Mouse (Mus musculus) liver, embryonic 12.5 days (tissue): ENCODE results near the gene Ush2a. TPM values are rescaled to one million over a fixed set of nuclear protein-coding genes. Genes with fewer than 3 reads are reported as not detected.

Source experiments
- ATAC-seq: fragments of 200-750 bp; cut with Nextera tagmentation; 2 replicates; pipeline ENCODE4 v1.8.0; 2017; ENCODE audit warnings: moderate number of reproducible peaks, mild to moderate bottlenecking, moderate library complexity
- H3K27ac ChIP-seq: fragments of 300-500 bp; sonication (generic); 2 replicates; pipeline ENCODE4 v1.5.1; 2016; ENCODE audit warnings: mild to moderate bottlenecking
- H3K27me3 ChIP-seq: fragments of 300-500 bp; sonication (generic); replicated peaks from 2 replicates; pipeline ENCODE4 v1.6.1; 2016; ENCODE audit warnings: mild to moderate bottlenecking, moderate library complexity
- H3K36me3 ChIP-seq: fragments of 300-500 bp; sonication (generic); 2 replicates; pipeline ENCODE4 v1.6.1; 2016; ENCODE audit warnings: mild to moderate bottlenecking, moderate library complexity
- H3K4me1 ChIP-seq: fragments of 300-500 bp; sonication (generic); 2 replicates; pipeline ENCODE4 v1.6.1; 2016
- H3K4me2 ChIP-seq: fragments of 300-500 bp; sonication (generic); 2 replicates; pipeline ENCODE4 v1.6.1; 2016; ENCODE audit warnings: mild to moderate bottlenecking, moderate library complexity
- H3K4me3 ChIP-seq: fragments of 300-500 bp; sonication (generic); 2 replicates; pipeline ENCODE4 v1.5.1; 2016; ENCODE audit warnings: mild to moderate bottlenecking, moderate library complexity
- H3K9ac ChIP-seq: fragments of 300-500 bp; sonication (generic); 2 replicates; pipeline ENCODE4 v1.6.1; 2016; ENCODE audit warnings: mild to moderate bottlenecking, moderate library complexity
- H3K9me3 ChIP-seq: fragments of 300-500 bp; sonication (generic); replicated peaks from 2 replicates; pipeline ENCODE4 v1.6.1; 2016; ENCODE audit warnings: mild to moderate bottlenecking, moderate library complexity
- WGBS: fragments of 180-500 bp; shearing (Covaris S2); methylation state at CpG from one replicate; pipeline ENCODE4 v1.1.7; 2016; ENCODE audit not compliant: insufficient replicate concordance; 5-methylcytosine and 5-hydroxymethylcytosine counted together
- polyA plus RNA-seq: library from polyadenylated mRNA; unstranded; fragments of >200 nt; fragmentation: Nextera tagmentation; extraction: Ambion mirVana; gene quantifications from 2 replicates; pipeline ENCODE4 v1.2.1, GENCODE M21; 2016

The Ush2a gene
- polyA plus RNA-seq, 1 experiment from 2014 or later = 0.06 TPM

GRCm38 (mm10) chr1:188708176-188708575 is 446.4 kb downstream of the Ush2a start:
- WGBS = 66% methylated on average over 4 of the region's 4 CpGs
- Histone ChIP-seq H3K4me2 (no peak overlapping the region), H3K27me3 (no peaks in the 10 kb centered on the region), H3K9me3 (no peaks in the 10 kb centered on the region), H3K9ac (no peak overlapping the region), H3K36me3 (no peaks in the 10 kb centered on the region), H3K4me3 (no peak overlapping the region), H3K27ac (no peak overlapping the region), H3K4me1 (no peaks in the 10 kb centered on the region)
- ATAC-seq = no peak

- no peaks in the 10 kb centered on the region for H3K36me3 ChIP-seq
- H3K4me1 ChIP-seq = no peaks in the 10 kb centered on the region
- H3K9ac ChIP-seq = no peak overlapping the region
- no peaks in the 10 kb centered on the region for H3K9me3 ChIP-seq
- no peak for ATAC-seq
- no peak overlapping the region for H3K4me3 ChIP-seq
- H3K27ac ChIP-seq = no peak overlapping the region
- 78% methylated on average over 10 of the region's 10 CpGs for WGBS
- H3K4me2 ChIP-seq = no peak overlapping the region
- H3K27me3 ChIP-seq = no peaks in the 10 kb centered on the region
Measured at GRCm38 (mm10) chr1:188708694-188709093, 446.9 kb downstream of the Ush2a start.

- Histone ChIP-seq H3K36me3 (no peaks in the 10 kb centered on the region), H3K27me3 (no peaks in the 10 kb centered on the region), H3K9me3 (no peaks in the 10 kb centered on the region), H3K9ac (no peak overlapping the region), H3K4me3 (no peak overlapping the region), H3K4me2 (no peak overlapping the region), H3K4me1 (no peaks in the 10 kb centered on the region), H3K27ac (no peak overlapping the region)
- 76% methylated on average over 18 of the region's 18 CpGs for WGBS
- ATAC-seq = no peak
Measured at GRCm38 (mm10) chr1:188714131-188714530, 452.3 kb downstream of the Ush2a start.

- 77% methylated on average over 7 of the region's 7 CpGs for WGBS
- Histone ChIP-seq H3K36me3 (no peaks in the 10 kb centered on the region), H3K4me3 (no peak overlapping the region), H3K27me3 (no peaks in the 10 kb centered on the region), H3K9ac (no peak overlapping the region), H3K27ac (no peak overlapping the region), H3K9me3 (no peaks in the 10 kb centered on the region), H3K4me2 (no peak overlapping the region), H3K4me1 (no peaks in the 10 kb centered on the region)
- ATAC-seq = no peak
Measured at GRCm38 (mm10) chr1:188714941-188715340, 453.1 kb downstream of the Ush2a start.

GRCm38 (mm10) chr1:188716886-188717285 is 455.1 kb downstream of the Ush2a start:
- Histone ChIP-seq H3K9me3 (no peaks in the 10 kb centered on the region), H3K4me1 (no peaks in the 10 kb centered on the region), H3K4me2 (no peak overlapping the region), H3K27me3 (no peaks in the 10 kb centered on the region), H3K36me3 (no peaks in the 10 kb centered on the region), H3K4me3 (no peak overlapping the region), H3K27ac (no peak overlapping the region), H3K9ac (no peak overlapping the region)
- 62% methylated on average over 3 of the region's 3 CpGs for WGBS
- no peak for ATAC-seq

- Histone ChIP-seq H3K4me3 (no peak overlapping the region), H3K9me3 (no peaks in the 10 kb centered on the region), H3K4me1 (no peaks in the 10 kb centered on the region), H3K27me3 (no peaks in the 10 kb centered on the region), H3K27ac (no peak overlapping the region), H3K36me3 (no peaks in the 10 kb centered on the region), H3K9ac (no peak overlapping the region), H3K4me2 (no peak overlapping the region)
- no peak for ATAC-seq
- 62% methylated on average over 17 of the region's 17 CpGs for WGBS
Measured at GRCm38 (mm10) chr1:188725122-188725995, 463.5 kb downstream of the Ush2a start.

GRCm38 (mm10) chr1:188726937-188727336 is 465.1 kb downstream of the Ush2a start:
- Histone ChIP-seq H3K4me2 (no peak overlapping the region), H3K27ac (no peak overlapping the region), H3K36me3 (no peaks in the 10 kb centered on the region), H3K9ac (no peak overlapping the region), H3K4me3 (no peak overlapping the region), H3K9me3 (no peaks in the 10 kb centered on the region), H3K27me3 (no peaks in the 10 kb centered on the region), H3K4me1 (no peaks in the 10 kb centered on the region)
- no peak for ATAC-seq
- WGBS = 74% methylated on average over 6 of the region's 6 CpGs

- no peak overlapping the region for H3K27ac ChIP-seq
- no peaks in the 10 kb centered on the region for H3K4me1 ChIP-seq
- no peak for ATAC-seq
- H3K9ac ChIP-seq = no peak overlapping the region
- H3K4me3 ChIP-seq = no peak overlapping the region
- H3K36me3 ChIP-seq = no peaks in the 10 kb centered on the region
- no peaks in the 10 kb centered on the region for H3K27me3 ChIP-seq
- 78% methylated on average over 8 of the region's 8 CpGs for WGBS
- H3K4me2 ChIP-seq = no peak overlapping the region
- no peaks in the 10 kb centered on the region for H3K9me3 ChIP-seq
Measured at GRCm38 (mm10) chr1:188728625-188729024, 466.8 kb downstream of the Ush2a start.

GRCm38 (mm10) chr1:188729179-188729578 is 467.4 kb downstream of the Ush2a start:
- Histone ChIP-seq H3K4me1 (no peaks in the 10 kb centered on the region), H3K9me3 (no peaks in the 10 kb centered on the region), H3K27ac (no peak overlapping the region), H3K27me3 (no peaks in the 10 kb centered on the region), H3K36me3 (no peaks in the 10 kb centered on the region), H3K4me3 (no peak overlapping the region), H3K9ac (no peak overlapping the region), H3K4me2 (no peak overlapping the region)
- no peak for ATAC-seq
- WGBS = 79% methylated on average over 7 of the region's 7 CpGs

- no peak for ATAC-seq
- Histone ChIP-seq H3K9me3 (no peaks in the 10 kb centered on the region), H3K4me3 (no peak overlapping the region), H3K27me3 (no peaks in the 10 kb centered on the region), H3K27ac (no peak overlapping the region), H3K36me3 (no peaks in the 10 kb centered on the region), H3K9ac (no peak overlapping the region), H3K4me1 (no peaks in the 10 kb centered on the region), H3K4me2 (no peak overlapping the region)
- WGBS = 58% methylated on average over 7 of the region's 7 CpGs
Measured at GRCm38 (mm10) chr1:188734741-188735266, 473.0 kb downstream of the Ush2a start.

- no peak overlapping the region for H3K4me2 ChIP-seq
- no peak for ATAC-seq
- no peak overlapping the region for H3K9ac ChIP-seq
- no peak overlapping the region for H3K27ac ChIP-seq
- 54% methylated on average over 7 of the region's 7 CpGs for WGBS
- no peaks in the 10 kb centered on the region for H3K4me1 ChIP-seq
- H3K4me3 ChIP-seq = no peak overlapping the region
- H3K36me3 ChIP-seq = no peaks in the 10 kb centered on the region
- H3K27me3 ChIP-seq = no peaks in the 10 kb centered on the region
- H3K9me3 ChIP-seq = no peaks in the 10 kb centered on the region
Measured at GRCm38 (mm10) chr1:188742971-188743370, 481.1 kb downstream of the Ush2a start.

GRCm38 (mm10) chr1:188755031-188755430 is 493.2 kb downstream of the Ush2a start:
- Histone ChIP-seq H3K4me3 (no peak overlapping the region), H3K4me1 (no peaks in the 10 kb centered on the region), H3K9me3 (no peaks in the 10 kb centered on the region), H3K9ac (no peak overlapping the region), H3K27me3 (no peaks in the 10 kb centered on the region), H3K4me2 (no peak overlapping the region), H3K36me3 (no peaks in the 10 kb centered on the region), H3K27ac (no peak overlapping the region)
- WGBS = 73% methylated on average over 15 of the region's 15 CpGs
- ATAC-seq = no peak
